Mouse (Mus musculus): Measurements from ENCODE around the gene Stambpl1.

DNA sequence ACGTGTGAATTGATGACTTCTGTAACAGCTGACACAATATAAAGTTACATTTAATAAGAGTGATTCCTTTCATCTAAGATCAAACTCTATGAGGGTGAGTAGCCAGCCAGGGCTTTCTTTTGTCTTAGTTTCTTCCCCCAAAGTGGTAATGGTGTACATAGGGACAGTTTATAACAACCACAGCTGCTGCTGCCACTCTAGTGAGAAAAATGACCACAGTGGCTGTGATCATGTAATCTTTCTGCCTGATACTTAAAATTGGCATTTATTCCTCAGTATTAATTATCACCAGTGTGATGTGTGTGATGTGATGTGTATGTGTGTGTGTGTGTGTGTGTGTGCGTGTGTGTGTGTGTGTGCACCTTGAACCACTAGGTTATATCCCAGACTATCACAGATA, 59.9 kb downstream of the Stambpl1 start:
- TF ChIP-seq CTCF (IDR thresholded peaks at IDR 0.05 in 2 of 3, conservative IDR thresholded peaks at IDR 0.05 in 1 of 3; ENCODE audit: control insufficient read depth in 1 of 3, insufficient read depth in 1 of 3, low read depth in 2 of 3, low read length in 3 of 3, poor library complexity in 1 of 3, severe bottlenecking in 1 of 3) (no peak), POLR2A (IDR thresholded peaks at IDR 0.05; ENCODE audit: control insufficient read depth in 1 of 2, insufficient read depth in 1 of 2, low read depth in 1 of 2, low read length in 2 of 2, poor library complexity in 1 of 2) (no peak), ZMIZ1 (IDR thresholded peaks at IDR 0.05; ENCODE audit: low read depth, low read length) (no peak), MAX (IDR thresholded peaks at IDR 0.05; ENCODE audit: low read length) (no peak), TAL1 (IDR thresholded peaks at IDR 0.05; ENCODE audit: low read length) (no peak), MXI1 (IDR thresholded peaks at IDR 0.05; ENCODE audit: low read depth, low read length) (no peak), JUND (IDR thresholded peaks at IDR 0.05; ENCODE audit: low read depth, low read length) (no peak)
